Mouse (Mus musculus) neural tube, embryonic 10.5 days (tissue): ENCODE results near the gene Prox2.

Experiments used
- DNase-seq: peaks from one replicate; pipeline ENCODE4 v3.0.0-alpha.2; 2017; ENCODE audit warnings: low spot score; ENCODE audit errors: extremely low spot score

Gene Prox2

DNA sequence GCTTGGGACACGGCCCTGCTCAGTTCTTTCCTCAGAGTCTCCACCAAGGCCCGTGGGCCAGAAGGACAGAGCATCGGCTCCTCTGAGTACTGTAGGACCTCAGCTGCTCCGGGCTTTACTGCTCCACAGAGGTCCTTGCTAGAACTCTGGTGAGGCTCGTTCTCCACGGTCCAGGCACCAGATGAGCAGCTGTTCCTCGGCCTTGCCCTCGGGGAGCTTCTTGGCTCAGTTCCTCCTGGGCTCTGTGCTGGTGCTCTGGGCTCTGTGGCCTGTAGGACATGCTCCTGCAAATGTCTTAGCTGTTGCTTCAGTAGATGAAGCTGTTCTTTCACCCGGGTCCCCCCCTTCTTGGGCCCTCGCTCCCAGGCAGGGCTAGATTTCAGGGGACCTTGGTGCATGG is 15.9 kb downstream of the Prox2 start:
- DNase-seq = no peak

DNA sequence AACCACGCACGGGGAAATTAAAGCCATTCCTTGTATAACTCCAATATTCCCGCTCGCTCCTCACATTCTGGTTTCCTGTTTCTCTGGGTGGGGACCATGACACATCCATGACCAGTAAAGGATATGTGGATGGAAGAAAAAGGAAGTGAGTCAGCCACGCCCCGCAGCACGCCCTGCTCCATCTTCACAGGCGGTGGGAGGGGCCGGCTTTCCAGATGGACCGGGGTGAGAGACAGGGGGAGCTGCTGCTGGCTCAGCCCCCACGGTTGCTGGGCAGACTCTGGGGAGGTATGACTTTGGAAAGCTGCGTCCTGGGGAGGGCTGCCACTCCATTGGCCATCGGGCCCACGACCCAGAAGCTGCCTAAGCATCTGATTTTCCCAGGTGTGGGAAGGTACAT is 16.5 kb downstream of the Prox2 start:
- DNase-seq = no peak

DNA sequence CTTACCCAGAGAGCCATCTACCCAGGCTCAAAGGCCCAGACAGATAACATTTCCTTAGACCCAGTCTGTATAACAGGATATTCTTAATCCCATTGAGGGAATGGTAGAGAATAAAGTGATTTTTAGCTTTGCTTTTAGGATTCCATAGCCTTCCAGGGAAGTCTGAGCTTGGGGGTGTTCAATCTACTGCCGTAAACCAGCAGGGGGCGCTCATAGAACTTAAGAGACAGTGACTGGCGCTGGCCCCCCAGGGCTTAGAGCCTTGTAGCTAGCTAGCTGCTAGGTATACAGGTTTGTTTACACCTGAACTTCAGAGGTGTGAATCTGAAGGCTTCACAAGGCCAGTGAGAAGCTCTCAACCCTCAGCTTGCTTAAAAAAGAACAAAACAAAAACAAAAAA is 18.3 kb downstream of the Prox2 start:
- peak; percentile 53 for DNase-seq

DNA sequence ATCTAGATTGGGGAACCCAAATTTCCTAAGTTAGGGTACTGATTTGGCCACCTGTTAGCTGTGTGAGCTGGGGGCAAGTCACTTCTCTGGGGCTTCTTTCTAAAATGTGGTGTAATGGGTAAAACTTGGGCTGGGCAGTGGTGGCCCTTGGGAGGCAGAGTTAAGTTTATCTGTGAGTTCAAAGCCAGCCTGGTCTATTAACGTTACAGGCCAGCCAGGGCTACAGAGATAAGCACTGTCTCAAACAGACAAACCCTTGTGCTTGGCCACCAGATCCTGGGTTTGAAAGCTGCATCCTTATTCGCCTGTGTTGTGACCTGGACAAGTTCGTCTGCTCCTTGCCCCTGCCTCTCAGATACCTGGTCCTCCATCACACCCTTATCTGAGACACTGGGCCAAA is 19.4 kb downstream of the Prox2 start:
- DNase-seq = no peak

DNA sequence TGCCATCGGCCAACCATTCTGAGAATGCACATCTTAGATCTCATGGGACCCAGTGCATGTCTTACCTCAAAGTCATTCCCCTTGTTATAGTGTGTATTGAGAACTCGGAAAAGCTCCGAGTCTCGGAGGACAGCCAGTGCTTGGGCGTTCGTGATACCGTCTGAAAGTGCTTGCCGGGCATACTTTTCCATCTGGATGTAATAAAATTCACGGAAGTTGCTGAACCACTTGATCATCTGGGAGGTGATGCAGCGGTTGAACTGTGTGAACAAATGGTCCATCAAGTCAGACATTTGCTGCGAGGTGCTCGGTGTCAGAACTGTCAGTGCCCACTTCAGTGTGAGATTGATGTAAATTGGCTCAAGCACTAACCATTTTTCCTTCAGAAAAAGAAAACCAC is 22.7 kb downstream of the Prox2 start:
- DNase-seq = no peak

DNA sequence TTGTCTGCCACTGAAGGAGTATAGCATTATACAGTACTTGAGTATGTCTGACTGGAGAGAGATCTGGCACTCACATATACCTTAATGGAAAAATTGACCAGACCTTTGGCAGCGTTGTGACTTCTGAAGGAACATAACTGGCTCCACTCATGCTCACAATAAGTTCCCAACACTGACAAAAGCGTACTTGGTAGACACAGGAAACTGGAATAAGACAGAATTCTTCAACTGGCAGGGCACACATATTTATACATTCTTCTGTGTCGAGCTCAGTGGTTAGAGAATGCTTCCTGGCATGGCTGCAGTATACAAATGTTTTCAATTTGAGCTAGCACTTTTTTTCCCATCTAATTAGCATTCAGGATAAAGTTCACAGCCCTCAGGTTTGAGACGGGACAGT is 25.6 kb downstream of the Prox2 start:
- DNase-seq = no peak

DNA sequence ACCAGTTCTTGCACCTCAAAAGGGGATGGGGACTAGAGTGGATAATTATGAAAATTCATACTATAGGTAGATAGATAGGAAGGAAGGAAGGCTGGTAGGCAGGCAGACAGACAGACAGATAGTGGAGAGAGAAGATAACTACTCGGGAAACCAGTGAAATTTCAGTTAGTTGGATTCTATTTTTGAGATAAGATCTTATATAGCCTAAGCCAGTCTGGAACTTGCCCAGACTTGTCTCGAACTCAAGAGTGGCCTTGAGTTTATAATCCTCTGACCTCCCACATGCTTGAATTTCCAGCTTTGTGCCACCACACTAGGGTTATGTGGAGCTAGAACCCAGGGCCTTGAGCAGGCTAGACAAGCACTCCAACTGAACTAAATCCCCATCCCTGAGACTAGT is 26.3 kb downstream of the Prox2 start:
- no peak for DNase-seq

DNA sequence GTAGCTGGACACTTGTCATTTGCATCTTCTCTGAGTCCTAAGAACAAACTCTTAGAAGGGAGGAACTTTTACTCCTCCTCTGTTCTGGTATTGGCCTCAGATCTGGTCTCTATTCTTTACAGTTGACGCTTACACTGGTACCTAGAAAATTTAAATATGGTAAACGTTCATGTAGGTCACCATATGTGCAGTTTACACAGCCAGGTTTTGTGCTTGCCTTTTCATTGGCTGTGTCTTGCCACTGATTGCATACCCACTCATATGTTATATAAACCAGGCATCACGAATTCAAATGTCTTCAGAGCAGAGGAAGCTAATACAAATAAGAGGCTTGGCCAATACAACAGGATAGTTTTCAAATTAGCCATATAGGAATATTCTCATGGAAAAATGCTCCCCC is 33.5 kb downstream of the Prox2 start:
- DNase-seq = no peak

DNA sequence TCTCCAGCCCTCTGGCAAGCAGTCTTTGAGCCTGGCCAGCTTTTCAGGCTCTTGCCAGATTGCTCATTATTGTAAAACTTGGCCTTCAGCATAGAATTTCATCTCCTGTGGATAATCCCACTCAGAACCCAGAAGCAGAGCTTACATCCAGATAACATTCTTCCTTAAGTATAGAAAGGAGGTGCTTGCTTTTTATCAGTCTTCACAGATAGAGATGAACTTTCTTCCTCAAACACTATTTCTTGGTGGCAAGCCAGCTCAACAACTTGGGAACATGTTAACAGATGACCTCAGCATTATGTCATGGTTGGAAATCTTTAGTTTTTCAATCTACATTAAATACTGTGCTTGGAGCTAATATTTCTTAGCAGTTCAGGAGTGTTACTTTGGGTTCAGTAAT is 39.5 kb downstream of the Prox2 start:
- no peak for DNase-seq

DNA sequence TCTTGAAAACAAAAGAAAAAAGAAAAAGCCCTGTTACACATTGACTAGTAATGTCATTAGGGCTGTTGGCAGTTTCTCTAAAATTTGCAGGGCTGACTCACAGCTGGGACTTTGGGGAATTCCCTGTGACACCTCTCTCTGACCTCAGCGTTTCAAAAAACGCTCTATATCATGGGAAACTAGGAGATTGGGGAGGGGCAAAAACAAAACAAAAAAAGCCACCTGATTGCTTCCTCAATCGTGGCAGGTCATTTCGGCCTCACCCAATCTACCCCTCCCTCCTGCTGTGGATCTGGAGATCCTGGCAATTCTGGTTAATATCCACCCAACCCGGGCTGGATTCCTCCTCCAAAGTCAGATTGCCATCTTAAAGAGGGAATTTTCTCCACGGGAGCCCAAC is 59.3 kb downstream of the Prox2 start:
- no peak for DNase-seq
